Mouse (Mus musculus): ENCODE data around the gene Faf1. TPM values are rescaled to one million over a fixed set of nuclear protein-coding genes. Genes with fewer than 3 reads are reported as not detected.

Faf1 gene
- polyA plus RNA-seq, 1 experiment from 2014 or later, result 43.3 TPM

DNA sequence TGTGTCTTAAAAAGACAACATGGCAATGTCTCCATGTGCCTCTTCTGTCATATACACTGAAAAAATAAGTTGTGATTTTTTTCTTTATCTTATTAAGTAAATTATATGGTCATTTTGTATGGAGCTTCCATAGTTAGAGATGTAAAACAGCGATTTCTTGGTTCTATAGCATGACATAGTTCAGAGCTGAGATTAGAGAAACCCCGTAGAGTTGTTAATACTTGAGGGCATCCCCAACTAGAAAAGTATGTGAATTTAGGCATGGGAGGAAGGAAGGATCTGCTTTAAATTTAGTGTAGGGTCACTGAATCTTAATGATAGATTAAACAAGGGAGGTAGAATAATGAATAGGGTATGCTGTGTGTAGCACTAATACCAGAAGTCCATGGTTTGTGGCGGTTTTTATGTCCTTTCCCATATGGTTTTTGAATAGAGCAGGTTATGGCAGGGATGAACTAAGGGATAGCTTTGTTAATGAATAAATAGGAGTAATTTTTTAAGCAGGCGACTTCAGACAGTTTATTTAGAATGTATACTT lies 106.3 kb downstream of the Faf1 start:
- DNase-seq (ENCODE audit: low spot score), result no peak
- Histone ChIP-seq H3K4me3 (ENCODE audit: low read depth, low read length) (no peak overlapping the region), H3K9me3 (ENCODE audit: control insufficient read depth, low read length) (no peaks in the 10 kb centered on the region), H3K4me2 (ENCODE audit: low read depth) (no peak overlapping the region), H3K27ac (ENCODE audit: low read depth, low read length) (no peak overlapping the region), H3K36me3 (ENCODE audit: control insufficient read depth, insufficient read depth, low read length) (no peaks in the 10 kb centered on the region), H3K4me1 (ENCODE audit: control insufficient read depth, insufficient read depth, low read length) (no peaks in the 10 kb centered on the region), H3K9ac (ENCODE audit: low read length) (no peak overlapping the region), H3K27me3 (ENCODE audit: control insufficient read depth, insufficient read depth, low read length) (no peaks in the 10 kb centered on the region)
- WGBS, result 81% methylated on average over 4 of the region's 4 CpGs
- no peak for ATAC-seq (ENCODE audit: insufficient read depth, low FRiP score, low TSS enrichment)

GRCm38 (mm10) chr4:109789347-109790001 lies 113.1 kb downstream of the Faf1 start:
- H3K9me3 ChIP-seq (ENCODE audit: control insufficient read depth, low read length), result no peaks in the 10 kb centered on the region
- H3K27me3 ChIP-seq (ENCODE audit: control insufficient read depth, insufficient read depth, low read length), result no peaks in the 10 kb centered on the region
- no peaks in the 10 kb centered on the region for H3K36me3 ChIP-seq (ENCODE audit: control insufficient read depth, insufficient read depth, low read length)
- ATAC-seq (ENCODE audit: insufficient read depth, low FRiP score, low TSS enrichment) (no peak), DNase-seq (ENCODE audit: low spot score) (no peak)
- 39% methylated on average over 4 of the region's 4 CpGs for WGBS
- no peak overlapping the region for H3K4me2 ChIP-seq (ENCODE audit: low read depth)
- H3K27ac ChIP-seq (ENCODE audit: low read depth, low read length), result no peak overlapping the region
- no peaks in the 10 kb centered on the region for H3K4me1 ChIP-seq (ENCODE audit: control insufficient read depth, insufficient read depth, low read length)
- H3K4me3 ChIP-seq (ENCODE audit: low read depth, low read length), result no peak overlapping the region
- H3K9ac ChIP-seq (ENCODE audit: low read length), result no peak overlapping the region

GRCm38 (mm10) chr4:109792331-109792730 lies 115.9 kb downstream of the Faf1 start:
- H3K36me3 ChIP-seq (ENCODE audit: control insufficient read depth, insufficient read depth, low read length), result no peaks in the 10 kb centered on the region
- WGBS, result 42% methylated on average over 2 of the region's 2 CpGs
- no peak overlapping the region for H3K9ac ChIP-seq (ENCODE audit: low read length)
- H3K27ac ChIP-seq (ENCODE audit: low read depth, low read length), result no peak overlapping the region
- no peaks in the 10 kb centered on the region for H3K27me3 ChIP-seq (ENCODE audit: control insufficient read depth, insufficient read depth, low read length)
- no peak for ATAC-seq (ENCODE audit: insufficient read depth, low FRiP score, low TSS enrichment)
- H3K4me3 ChIP-seq (ENCODE audit: low read depth, low read length), result no peak overlapping the region
- no peaks in the 10 kb centered on the region for H3K4me1 ChIP-seq (ENCODE audit: control insufficient read depth, insufficient read depth, low read length)
- no peak for DNase-seq (ENCODE audit: low spot score)
- H3K4me2 ChIP-seq (ENCODE audit: low read depth), result no peak overlapping the region
- H3K9me3 ChIP-seq (ENCODE audit: control insufficient read depth, low read length), result no peaks in the 10 kb centered on the region

DNA sequence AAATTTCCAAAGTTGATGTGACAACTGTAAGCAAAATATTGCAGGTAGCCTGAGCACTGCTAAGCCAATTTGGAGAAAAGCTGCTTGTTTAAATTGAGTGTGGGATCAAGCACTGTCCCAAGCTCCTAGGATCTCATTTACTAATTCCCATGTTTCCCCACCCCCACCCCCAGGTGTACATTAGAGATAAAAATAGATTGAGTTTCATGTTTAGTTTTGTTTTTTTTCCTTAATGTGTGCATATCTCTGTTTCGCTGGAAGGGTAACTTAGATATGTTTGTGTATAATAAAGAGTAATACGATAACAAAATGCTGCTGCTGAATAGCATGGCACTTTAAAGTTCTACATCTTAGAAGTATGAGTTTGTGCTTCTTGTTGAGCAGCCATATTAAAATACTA lies 116.7 kb downstream of the Faf1 start:
- no peak overlapping the region for H3K4me2 ChIP-seq (ENCODE audit: low read depth)
- no peak overlapping the region for H3K4me3 ChIP-seq (ENCODE audit: low read depth, low read length)
- no peak overlapping the region for H3K27ac ChIP-seq (ENCODE audit: low read depth, low read length)
- no peaks in the 10 kb centered on the region for H3K36me3 ChIP-seq (ENCODE audit: control insufficient read depth, insufficient read depth, low read length)
- WGBS, result 90% methylated on average over 2 of the region's 2 CpGs
- H3K27me3 ChIP-seq (ENCODE audit: control insufficient read depth, insufficient read depth, low read length), result no peaks in the 10 kb centered on the region
- no peak for ATAC-seq (ENCODE audit: insufficient read depth, low FRiP score, low TSS enrichment)
- no peaks in the 10 kb centered on the region for H3K9me3 ChIP-seq (ENCODE audit: control insufficient read depth, low read length)
- no peak for DNase-seq (ENCODE audit: low spot score)
- H3K4me1 ChIP-seq (ENCODE audit: control insufficient read depth, insufficient read depth, low read length), result no peaks in the 10 kb centered on the region
- H3K9ac ChIP-seq (ENCODE audit: low read length), result no peak overlapping the region

DNA sequence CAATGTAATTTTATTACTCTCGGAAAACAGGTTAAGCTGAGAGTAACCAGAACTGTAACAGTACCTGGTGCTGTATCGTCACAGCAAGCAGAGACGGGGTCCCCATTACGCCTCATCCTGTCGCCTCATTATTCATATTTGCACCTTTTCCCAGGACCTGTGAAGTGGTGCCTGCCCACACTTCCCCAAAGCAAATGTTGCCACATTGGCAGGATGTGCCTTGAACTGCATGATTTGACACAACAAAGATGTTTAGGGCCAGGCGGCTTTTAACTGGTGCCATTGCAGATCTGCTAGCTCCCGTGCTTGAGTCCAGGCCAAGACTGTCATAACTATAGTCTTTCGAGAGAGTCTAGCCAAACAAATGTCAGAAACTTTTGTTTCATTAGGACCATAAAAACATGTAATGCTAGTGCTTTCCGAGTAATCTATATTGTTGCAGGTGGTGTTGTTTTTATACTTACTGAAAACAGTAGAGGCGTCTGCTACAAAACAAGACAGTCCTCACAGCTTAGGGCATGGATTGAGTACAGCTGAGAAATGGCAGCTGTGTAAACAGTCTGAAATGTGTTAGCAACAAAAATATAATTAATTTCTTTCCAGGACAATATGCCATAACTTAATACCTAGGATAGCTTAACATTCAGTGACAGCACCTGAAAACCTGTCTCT lies 121.3 kb downstream of the Faf1 start:
- ATAC-seq (ENCODE audit: insufficient read depth, low FRiP score, low TSS enrichment) (no peak), DNase-seq (ENCODE audit: low spot score) (no peak)
- no peak overlapping the region for H3K9ac ChIP-seq (ENCODE audit: low read length)
- H3K4me3 ChIP-seq (ENCODE audit: low read depth, low read length), result no peak overlapping the region
- no peaks in the 10 kb centered on the region for H3K4me1 ChIP-seq (ENCODE audit: control insufficient read depth, insufficient read depth, low read length)
- H3K9me3 ChIP-seq (ENCODE audit: control insufficient read depth, low read length), result no peaks in the 10 kb centered on the region
- H3K27ac ChIP-seq (ENCODE audit: low read depth, low read length), result no peak overlapping the region
- 70% methylated on average over 10 of the region's 10 CpGs for WGBS
- no peaks in the 10 kb centered on the region for H3K36me3 ChIP-seq (ENCODE audit: control insufficient read depth, insufficient read depth, low read length)
- no peak overlapping the region for H3K4me2 ChIP-seq (ENCODE audit: low read depth)
- no peaks in the 10 kb centered on the region for H3K27me3 ChIP-seq (ENCODE audit: control insufficient read depth, insufficient read depth, low read length)

- no peak overlapping the region for H3K4me2 ChIP-seq (ENCODE audit: low read depth)
- H3K36me3 ChIP-seq (ENCODE audit: control insufficient read depth, insufficient read depth, low read length), result no peaks in the 10 kb centered on the region
- H3K4me1 ChIP-seq (ENCODE audit: control insufficient read depth, insufficient read depth, low read length), result no peaks in the 10 kb centered on the region
- H3K4me3 ChIP-seq (ENCODE audit: low read depth, low read length), result no peak overlapping the region
- no peak overlapping the region for H3K27ac ChIP-seq (ENCODE audit: low read depth, low read length)
- H3K27me3 ChIP-seq (ENCODE audit: control insufficient read depth, insufficient read depth, low read length), result no peaks in the 10 kb centered on the region
- no peak for ATAC-seq (ENCODE audit: insufficient read depth, low FRiP score, low TSS enrichment)
- WGBS, result 81% methylated on average over 5 of the region's 5 CpGs
- no peaks in the 10 kb centered on the region for H3K9me3 ChIP-seq (ENCODE audit: control insufficient read depth, low read length)
- H3K9ac ChIP-seq (ENCODE audit: low read length), result no peak overlapping the region
- no peak for DNase-seq (ENCODE audit: low spot score)
Measured at GRCm38 (mm10) chr4:109806408-109806807, 130.0 kb downstream of the Faf1 start.

- Histone ChIP-seq H3K36me3 (ENCODE audit: control insufficient read depth, insufficient read depth, low read length) (no peaks in the 10 kb centered on the region), H3K4me1 (ENCODE audit: control insufficient read depth, insufficient read depth, low read length) (no peaks in the 10 kb centered on the region), H3K4me2 (ENCODE audit: low read depth) (no peak overlapping the region), H3K4me3 (ENCODE audit: low read depth, low read length) (no peak overlapping the region), H3K9ac (ENCODE audit: low read length) (no peak overlapping the region), H3K9me3 (ENCODE audit: control insufficient read depth, low read length) (no peaks in the 10 kb centered on the region), H3K27ac (ENCODE audit: low read depth, low read length) (no peak overlapping the region), H3K27me3 (ENCODE audit: control insufficient read depth, insufficient read depth, low read length) (no peaks in the 10 kb centered on the region)
- WGBS, result 95% methylated on average over 1 of the region's 1 CpGs
- DNase-seq (ENCODE audit: low spot score) (no peak), ATAC-seq (ENCODE audit: insufficient read depth, low FRiP score, low TSS enrichment) (no peak)
Measured at GRCm38 (mm10) chr4:109815161-109815560, 138.8 kb downstream of the Faf1 start.

DNA sequence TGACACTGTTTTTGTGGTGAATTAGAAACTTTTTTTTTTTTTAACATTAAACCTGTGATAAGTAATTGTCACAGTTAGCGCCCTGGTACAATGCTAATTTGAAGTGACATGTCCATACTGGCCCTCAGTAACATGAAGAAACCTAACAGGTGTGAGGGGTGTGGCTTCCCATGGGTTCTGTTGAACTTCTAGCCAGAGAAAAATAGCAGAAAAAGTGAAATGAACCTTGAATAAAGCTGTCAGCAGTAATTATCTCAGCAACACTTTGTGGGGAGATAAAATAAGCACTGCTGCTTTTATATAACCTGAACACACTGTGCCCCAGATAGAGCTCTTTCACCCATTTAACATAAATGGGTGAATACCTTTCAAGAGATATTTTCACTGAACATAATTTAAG lies 139.2 kb downstream of the Faf1 start:
- Histone ChIP-seq H3K9me3 (ENCODE audit: control insufficient read depth, low read length) (no peaks in the 10 kb centered on the region), H3K27ac (ENCODE audit: low read depth, low read length) (no peak overlapping the region), H3K27me3 (ENCODE audit: control insufficient read depth, insufficient read depth, low read length) (no peaks in the 10 kb centered on the region), H3K36me3 (ENCODE audit: control insufficient read depth, insufficient read depth, low read length) (no peaks in the 10 kb centered on the region), H3K9ac (ENCODE audit: low read length) (no peak overlapping the region), H3K4me2 (ENCODE audit: low read depth) (no peak overlapping the region), H3K4me3 (ENCODE audit: low read depth, low read length) (no peak overlapping the region), H3K4me1 (ENCODE audit: control insufficient read depth, insufficient read depth, low read length) (no peaks in the 10 kb centered on the region)
- DNase-seq (ENCODE audit: low spot score), result no peak
- ATAC-seq (ENCODE audit: insufficient read depth, low FRiP score, low TSS enrichment), result no peak
- WGBS, result 73% methylated on average over 1 of the region's 1 CpGs

DNA sequence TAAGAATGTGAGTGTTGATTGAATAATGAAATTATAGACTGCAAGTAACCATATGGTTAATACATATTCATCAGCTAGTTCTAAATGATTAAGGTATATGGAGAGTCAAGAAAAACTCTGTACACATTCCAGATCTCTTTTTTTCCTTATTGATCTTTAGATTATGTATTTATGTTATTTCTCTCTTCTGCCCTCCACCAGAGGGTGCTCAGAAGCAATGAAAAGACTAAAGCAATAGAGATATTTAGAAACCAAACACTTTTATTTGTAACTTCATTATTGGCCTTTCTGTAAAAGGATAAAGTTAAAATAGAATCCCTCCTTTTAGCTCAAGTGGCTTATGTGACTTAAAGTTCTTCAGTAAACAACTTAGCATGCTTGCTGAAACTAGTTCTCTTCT lies 143.1 kb downstream of the Faf1 start:
- ATAC-seq (ENCODE audit: insufficient read depth, low FRiP score, low TSS enrichment) (no peak), DNase-seq (ENCODE audit: low spot score) (no peak)
- Histone ChIP-seq H3K4me2 (ENCODE audit: low read depth) (no peak overlapping the region), H3K36me3 (ENCODE audit: control insufficient read depth, insufficient read depth, low read length) (no peaks in the 10 kb centered on the region), H3K27ac (ENCODE audit: low read depth, low read length) (no peak overlapping the region), H3K4me1 (ENCODE audit: control insufficient read depth, insufficient read depth, low read length) (no peaks in the 10 kb centered on the region), H3K27me3 (ENCODE audit: control insufficient read depth, insufficient read depth, low read length) (no peaks in the 10 kb centered on the region), H3K4me3 (ENCODE audit: low read depth, low read length) (no peak overlapping the region), H3K9me3 (ENCODE audit: control insufficient read depth, low read length) (no peaks in the 10 kb centered on the region), H3K9ac (ENCODE audit: low read length) (no peak overlapping the region)
